In genomic region chr6:101377167-101377934, GRCm38 (mm10) we compare ENCODE assay signal across 8 mouse cellular contexts. TPM values are rescaled to one million over a fixed set of nuclear protein-coding genes. Genes with fewer than 3 reads are reported as not detected.
DNase-seq lines count a peak whose midpoint lies in the region; ATAC-seq and TF ChIP-seq lines count a peak whose summit lies in the region.

Gene Pdzrn3, minus strand, starts transcription at chr6:101377897.

- H3K36me3 ChIP-seq in embryonic facial prominence, embryonic 13.5 days, result peaks cover 10% of the 10 kb centered on the region
- no peaks in the 10 kb centered on the region for H3K36me3 ChIP-seq in liver, embryonic 11.5 days (ENCODE audit: control insufficient read depth, insufficient read depth, low read length)
- no peaks in the 10 kb centered on the region for H3K36me3 ChIP-seq in neural tube, embryonic 11.5 days (ENCODE audit: control insufficient read depth, insufficient read depth, low read length)

- H3K4me1 ChIP-seq in embryonic facial prominence, embryonic 13.5 days, result peaks cover 44% of the 10 kb centered on the region
- peaks cover 2% of the 10 kb centered on the region; the same call in 1 of the 2 replicates for H3K4me1 ChIP-seq in liver, embryonic 11.5 days (replicated peaks; ENCODE audit: control insufficient read depth, insufficient read depth, low read length)
- peaks cover 18% of the 10 kb centered on the region for H3K4me1 ChIP-seq in neural tube, embryonic 11.5 days (ENCODE audit: control insufficient read depth, insufficient read depth, low read length)

- peak in 1 of 2 experiments; percentile 39 for DNase-seq in layer of hippocampus, adult 2 months (ENCODE audit: low spot score in 2 of 2)
- no peak for DNase-seq in layer of hippocampus, adult 9-11 months
- DNase-seq in heart, adult 9 months (ENCODE audit: low spot score in 2 of 2), result peak; percentile 21 to 60
- peak; percentile 42 to 49 for DNase-seq in kidney, adult 8-10 months
- peak; percentile 72 for DNase-seq in liver, embryonic 11.5 days (ENCODE audit: low spot score)
- peak; percentile 84 for DNase-seq in neural tube, embryonic 11.5 days (ENCODE audit: low spot score)
- DNase-seq in urinary bladder, postnatal 14 days (ENCODE audit: low spot score), result peak; percentile 70

- peak; percentile 73 for TF ChIP-seq CTCF in layer of hippocampus, adult 2 months (conservative IDR thresholded peaks at IDR 0.05)

- H3K9me3 ChIP-seq in embryonic facial prominence, embryonic 13.5 days, result no peaks in the 10 kb centered on the region
- H3K9me3 ChIP-seq in liver, embryonic 11.5 days (ENCODE audit: control insufficient read depth, low read length), result no peaks in the 10 kb centered on the region
- no peaks in the 10 kb centered on the region for H3K9me3 ChIP-seq in neural tube, embryonic 11.5 days (ENCODE audit: control insufficient read depth, low read length)

- peak within 1 kb of the TSS; percentile 87 for H3K4me2 ChIP-seq in embryonic facial prominence, embryonic 13.5 days
- H3K4me2 ChIP-seq in liver, embryonic 11.5 days, result peak within 1 kb of the TSS; percentile 68
- H3K4me2 ChIP-seq in neural tube, embryonic 11.5 days (ENCODE audit: low read depth), result peak within 1 kb of the TSS; percentile 91

- H3K27me3 ChIP-seq in embryonic facial prominence, embryonic 13.5 days, result no peaks in the 10 kb centered on the region
- peaks cover 28% of the 10 kb centered on the region for H3K27me3 ChIP-seq in liver, embryonic 11.5 days (replicated peaks; ENCODE audit: control insufficient read depth, insufficient read depth, low read length)
- no peaks in the 10 kb centered on the region for H3K27me3 ChIP-seq in neural tube, embryonic 11.5 days (ENCODE audit: control insufficient read depth, insufficient read depth, low read length)

- H3K27ac ChIP-seq in layer of hippocampus, adult 2 months, result peak within 1 kb of the TSS; percentile 33
- peak within 1 kb of the TSS; percentile 97 for H3K27ac ChIP-seq in embryonic facial prominence, embryonic 13.5 days
- H3K27ac ChIP-seq in liver, embryonic 11.5 days (ENCODE audit: low read depth, low read length), result peak within 1 kb of the TSS; percentile 77
- peak within 1 kb of the TSS; percentile 82 for H3K27ac ChIP-seq in neural tube, embryonic 11.5 days (ENCODE audit: low read depth, low read length)

- ATAC-seq in embryonic facial prominence, embryonic 13.5 days (ENCODE audit: insufficient number of reproducible peaks, insufficient read depth, low FRiP score, low TSS enrichment, low read depth), result peak; percentile 63
- ATAC-seq in liver, embryonic 11.5 days (replicated peaks; ENCODE audit: low FRiP score), result peak; percentile 29
- peak; percentile 73 for ATAC-seq in neural tube, embryonic 11.5 days (ENCODE audit: insufficient read depth, low FRiP score, low TSS enrichment)

- peak within 1 kb of the TSS; percentile 49 for H3K4me3 ChIP-seq in layer of hippocampus, adult 2 months
- peak within 1 kb of the TSS; percentile 78 for H3K4me3 ChIP-seq in embryonic facial prominence, embryonic 13.5 days
- H3K4me3 ChIP-seq in liver, embryonic 11.5 days (ENCODE audit: low read depth, low read length), result peak within 1 kb of the TSS; percentile 63
- peak within 1 kb of the TSS; percentile 62 for H3K4me3 ChIP-seq in neural tube, embryonic 11.5 days (ENCODE audit: low read depth, low read length)

- H3K9ac ChIP-seq in embryonic facial prominence, embryonic 13.5 days, result peak within 1 kb of the TSS; percentile 91
- H3K9ac ChIP-seq in liver, embryonic 11.5 days (ENCODE audit: low read depth, low read length), result peak within 1 kb of the TSS; percentile 53
- peak within 1 kb of the TSS; percentile 79 for H3K9ac ChIP-seq in neural tube, embryonic 11.5 days (ENCODE audit: low read length)

- under 1% methylated on average over 107 of the region's 111 CpGs for WGBS in embryonic facial prominence, embryonic 13.5 days
- WGBS in liver, embryonic 11.5 days, result under 1% methylated on average over 107 of the region's 111 CpGs
- under 1% methylated on average over 83 of the region's 111 CpGs for WGBS in neural tube, embryonic 11.5 days

RNA-seq across cellular contexts. Expression of gene Pdzrn3, which starts in this region (rescaled TPM):
- 1 to 10 TPM; 7.1 to 8.4 TPM for total RNA-seq in layer of hippocampus, adult 2 months (2021)
- polyA plus RNA-seq in embryonic facial prominence, embryonic 13.5 days (2015; fragmentation: Nextera tagmentation; extraction: Ambion mirVana), result 15.0 and 15.4 TPM in 2 replicates
- polyA plus RNA-seq in liver, embryonic 11.5 days (2014; fragmentation: Nextera tagmentation; extraction: Ambion mirVana), result 2.6 and 4.8 TPM in 2 replicates
- 25.6 and 27.3 TPM in 2 replicates for polyA plus RNA-seq in neural tube, embryonic 11.5 days (2014; fragmentation: Nextera tagmentation; extraction: Ambion mirVana)

Comparison
In these comparisons a context has a peak if more than half of its experiments do, and no peak if none do; other contexts are left out.
1. H3K27ac ChIP-seq: peak in every context shown above with its lines; median percentile 97 in embryonic facial prominence, embryonic 13.5 days; 82 in neural tube, embryonic 11.5 days; 77 in liver, embryonic 11.5 days; 33 in layer of hippocampus, adult 2 months.